Mouse (Mus musculus) liver, embryonic 14.5 days (tissue): Measurements from ENCODE around the gene Pcdh9.

ENCODE experiments used
- CTCF ChIP-seq: IDR thresholded peaks from 2 replicates; pipeline ENCODE4 v1.5.1; 2016; ENCODE audit warnings: antibody characterized with exemption, low read depth, control low read depth
- EP300 ChIP-seq: IDR thresholded peaks from 2 replicates; pipeline ENCODE4 v1.6.1; 2016; ENCODE audit warnings: antibody characterized with exemption, low read depth

DNA sequence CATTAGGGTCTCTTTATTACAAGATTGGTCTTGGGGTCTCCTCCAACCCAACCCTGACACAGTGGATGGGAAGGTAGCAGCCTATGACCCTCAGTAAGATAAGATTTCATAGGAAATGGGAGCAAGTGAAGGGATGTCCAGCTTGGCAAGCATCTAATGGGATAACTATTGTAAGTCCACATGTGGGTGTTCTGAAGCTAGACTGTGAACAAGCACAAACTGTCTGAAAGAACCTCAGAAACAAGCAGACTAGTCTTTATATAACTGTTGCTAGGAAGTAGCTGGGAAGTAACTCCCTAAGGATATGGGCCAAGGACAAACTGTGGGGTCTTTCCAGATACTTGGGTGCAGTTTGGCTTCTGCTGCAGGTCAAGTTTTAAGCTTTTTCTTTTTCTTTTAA lies 615.7 kb downstream of the Pcdh9 start:
- no peak for TF ChIP-seq CTCF
- TF ChIP-seq EP300, result no peak
